Mouse (Mus musculus) adrenal gland, adult 18-20 months (tissue): ENCODE measurements at regions not wholly inside any gene's neighbourhood (a gene's known extent, or its start where the extent isn't known, plus 50 kb on each side); places are given as distances from the start of the nearest gene placed in this dataset.

Source experiments
- DNase-seq, 2 experiments: peaks; one replicate each; pipeline ENCODE4 v3.0.0; 2021 to 2022; ENCODE audit warnings: low spot score in 2 of 2

DNA sequence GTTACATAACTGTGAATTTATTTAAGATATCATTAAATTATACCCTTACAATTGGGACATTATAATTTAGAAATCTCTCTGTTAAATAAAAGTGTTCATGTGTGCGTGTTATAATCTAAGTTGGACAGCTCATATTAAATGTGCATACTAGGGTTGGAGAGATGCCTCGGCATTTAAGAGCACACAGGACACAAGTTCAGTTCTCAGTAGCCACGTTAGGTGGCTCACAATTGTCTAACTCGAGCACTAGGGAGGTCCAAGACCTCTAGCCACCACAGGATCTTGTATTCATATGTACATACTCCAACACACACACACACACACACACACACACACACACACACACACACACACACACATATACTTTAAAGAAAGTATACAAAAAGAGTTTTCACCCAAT is 56.0 kb downstream of the Foxf2 start:
- no peak for DNase-seq

GRCm38 (mm10) chr13:31683311-31683710 is 57.7 kb downstream of the Foxf2 start:
- no peak for DNase-seq

- DNase-seq = no peak
Observed at GRCm38 (mm10) chr13:31688531-31688930, 62.9 kb downstream of the Foxf2 start.

DNA sequence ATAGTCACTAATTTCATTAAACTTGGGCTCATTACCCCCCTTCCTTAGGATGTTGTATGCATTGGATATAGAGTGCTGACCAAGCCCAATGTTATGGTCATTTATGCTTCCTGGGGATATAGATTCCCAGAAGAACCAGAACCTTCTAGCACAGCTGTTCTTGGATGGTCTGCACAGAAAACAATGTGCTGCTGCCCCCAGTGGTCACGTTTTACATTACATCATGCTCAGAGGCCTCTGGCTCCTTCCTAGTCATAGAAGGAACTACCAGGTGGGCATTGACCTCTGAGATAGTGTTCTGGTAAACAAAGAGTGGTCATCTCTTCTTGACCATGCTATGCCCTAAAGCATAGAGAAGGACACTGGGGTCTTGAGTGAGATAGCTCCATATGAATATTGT is 63.7 kb downstream of the Foxf2 start:
- peak in 1 of 2 experiments; percentile 22 for DNase-seq

DNA sequence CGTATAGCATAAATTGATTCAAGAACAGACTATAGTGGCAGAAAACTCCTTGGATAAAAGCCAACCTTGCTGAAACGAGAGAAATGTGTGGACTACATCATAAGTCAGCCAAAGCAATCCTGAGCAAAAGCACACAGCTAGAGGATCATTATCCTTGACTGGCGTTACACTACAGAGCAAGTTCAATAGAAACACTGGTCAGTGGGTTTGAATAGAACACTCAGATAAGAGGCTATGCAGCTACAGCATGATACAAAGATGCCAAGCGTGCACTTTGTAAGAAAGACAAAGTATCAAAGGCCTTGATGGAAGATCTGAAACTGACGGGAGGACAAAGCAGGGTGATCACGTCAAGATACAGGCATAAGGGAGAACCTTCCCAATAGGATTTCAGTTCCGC is 70.1 kb downstream of the Foxf2 start:
- DNase-seq = no peak

DNA sequence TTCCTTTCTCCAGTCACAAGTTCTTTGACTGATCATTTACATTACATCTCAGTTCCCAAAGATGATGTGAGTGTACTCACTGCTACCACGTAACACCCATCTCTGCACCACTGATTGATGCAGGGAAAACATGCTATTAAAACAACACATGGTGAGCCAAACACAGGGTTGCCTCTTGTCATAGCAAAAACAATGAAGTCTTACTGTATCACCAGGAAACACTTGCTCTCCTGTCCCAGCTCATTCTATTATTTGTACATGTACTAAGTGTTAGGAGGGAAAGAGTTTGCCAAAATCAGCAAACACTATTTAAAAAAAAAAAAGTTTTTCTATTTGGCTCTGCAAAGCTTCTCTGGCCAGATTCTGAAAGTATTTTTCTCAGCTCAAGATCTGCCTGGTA is 78.6 kb downstream of the Foxf2 start:
- DNase-seq = no peak

DNA sequence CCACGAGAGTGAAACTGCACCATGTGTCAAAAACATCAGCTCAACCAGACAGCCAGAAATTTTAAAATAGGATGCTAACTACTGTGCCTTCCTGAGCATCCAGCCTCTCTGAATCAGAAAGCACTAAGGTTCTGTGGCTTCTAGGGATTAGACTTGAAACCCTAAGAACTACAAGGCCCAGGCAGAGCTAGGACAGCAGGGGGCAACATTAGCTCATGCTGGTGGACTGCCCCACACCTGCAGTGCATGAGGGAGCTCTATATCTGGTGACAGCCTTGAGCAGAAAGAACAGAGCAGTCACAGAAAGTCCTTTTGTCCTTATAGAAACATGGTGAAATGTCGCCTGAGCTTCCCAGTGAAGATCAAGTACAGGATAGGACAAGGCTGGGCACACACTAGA is 79.8 kb downstream of the Foxf2 start:
- DNase-seq = no peak

- DNase-seq = no peak
Observed at GRCm38 (mm10) chr13:31710681-31711080, 85.1 kb downstream of the Foxf2 start.

DNA sequence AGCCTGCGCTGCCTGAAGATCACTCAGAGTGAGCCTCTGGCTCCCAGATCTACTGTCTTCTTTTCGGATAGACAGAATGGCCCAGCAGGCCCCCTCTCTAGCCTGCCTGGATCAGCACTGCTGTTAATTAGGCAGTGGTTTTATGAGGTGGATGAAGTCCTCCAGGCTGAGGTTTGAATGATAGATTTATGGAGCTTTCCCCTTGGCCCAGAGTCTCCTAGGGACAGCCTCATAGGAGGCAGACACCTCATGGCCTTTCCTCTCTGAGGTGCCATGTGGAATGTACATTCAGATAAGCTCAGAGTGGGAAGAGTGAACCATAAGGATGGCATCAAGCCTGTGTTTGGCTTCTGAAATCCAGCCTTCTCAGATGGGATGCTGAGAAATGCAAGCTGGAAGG is 90.1 kb downstream of the Foxf2 start:
- no peak for DNase-seq

GRCm38 (mm10) chr13:31716771-31717170 is 89.7 kb upstream of the Foxc1 start:
- no peak for DNase-seq

DNA sequence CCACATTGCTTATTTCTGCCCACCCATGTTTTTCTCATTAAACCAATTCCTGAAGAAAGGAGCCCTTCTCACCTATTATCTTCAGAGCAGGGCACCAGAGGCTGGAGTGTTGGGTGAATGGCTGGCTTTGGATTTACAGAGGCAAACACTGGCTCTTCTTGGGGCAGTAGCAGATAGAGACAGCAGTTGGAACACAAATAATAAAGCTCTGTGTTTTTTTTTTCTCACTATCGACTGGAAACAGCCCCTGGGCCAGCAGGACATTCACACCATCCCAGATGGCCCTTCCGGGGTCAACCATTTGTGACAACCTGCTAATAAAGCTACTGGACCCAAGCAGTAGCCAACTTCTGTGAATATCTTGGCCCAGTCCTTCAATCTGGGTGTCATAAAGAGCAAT is 85.7 kb upstream of the Foxc1 start:
- DNase-seq = no peak

- DNase-seq = no peak
Observed at GRCm38 (mm10) chr13:31728862-31729261, 77.6 kb upstream of the Foxc1 start.

DNA sequence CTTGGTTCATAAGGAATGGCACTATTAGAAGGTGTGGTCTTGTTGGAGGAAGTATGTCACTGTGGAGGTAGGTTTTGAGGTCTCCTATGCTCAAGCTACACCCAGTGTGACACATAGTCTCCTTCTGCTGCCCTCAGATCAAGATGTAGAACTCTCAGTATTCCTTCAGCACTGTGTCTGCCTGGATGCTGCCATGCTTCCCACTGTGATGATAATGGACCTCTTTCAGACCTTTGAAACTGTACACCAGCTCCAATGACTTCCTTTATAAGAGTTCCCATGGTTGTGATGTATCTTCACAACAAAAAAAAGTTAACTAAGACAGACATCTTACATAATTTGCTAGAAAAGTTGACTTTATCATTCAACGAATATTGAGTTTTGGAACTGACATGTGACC is 60.2 kb upstream of the Foxc1 start:
- DNase-seq = no peak
